Comparison of ENCODE assay signal across 8 mouse cellular contexts in the genomic region with DNA sequence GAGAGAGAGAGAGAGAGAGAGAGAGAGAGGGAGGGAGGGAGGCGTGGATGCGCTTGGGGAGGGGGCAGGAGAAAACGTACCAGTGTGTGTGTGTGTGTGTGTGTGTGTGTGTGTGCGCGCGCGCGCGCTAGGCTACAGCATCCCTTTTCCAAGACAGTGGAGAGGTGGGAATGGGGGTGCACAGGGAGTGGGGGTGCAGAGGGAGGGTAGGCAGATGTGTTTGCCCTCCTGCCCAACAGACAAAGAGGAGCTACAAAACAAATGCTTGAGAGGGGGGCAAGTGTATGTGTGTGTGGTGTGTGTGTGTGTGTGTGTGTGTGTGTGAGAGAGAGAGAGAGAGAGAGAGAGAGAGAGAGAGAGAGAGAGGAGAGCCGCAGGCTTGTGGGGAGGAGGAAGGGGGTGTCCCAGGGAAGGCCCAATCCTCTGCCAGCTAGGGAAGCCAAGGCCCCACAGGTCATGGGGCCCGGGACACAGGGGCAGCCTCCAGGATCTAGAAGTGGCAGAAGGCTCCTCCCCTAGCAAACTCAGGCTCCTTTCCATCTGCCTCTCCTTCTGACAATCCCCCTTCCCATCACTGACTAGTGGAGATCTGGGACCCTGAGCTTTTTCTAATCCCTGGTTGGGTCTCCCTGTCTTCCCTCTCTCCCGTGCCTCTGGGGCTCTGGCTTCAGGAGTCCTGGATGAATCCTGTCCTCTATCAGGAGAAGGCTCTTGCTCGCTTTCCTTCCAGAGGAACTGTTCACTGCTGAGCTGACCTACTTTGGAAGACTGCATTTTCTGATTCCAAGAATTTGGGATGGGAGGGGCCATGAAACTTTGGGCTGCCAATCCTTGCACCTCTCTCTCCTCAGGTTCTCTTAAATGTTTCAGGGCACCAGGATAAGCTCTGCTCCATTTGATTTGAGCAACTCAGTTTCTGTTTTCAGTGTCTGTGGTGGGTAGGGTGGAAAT. TPM values are rescaled to one million over a fixed set of nuclear protein-coding genes. Genes with fewer than 3 reads are reported as not detected.
DNase-seq lines count a peak whose midpoint lies in the region; ATAC-seq lines count a peak whose summit lies in the region.

No protein-coding gene starts in this region.

- H3K4me2 ChIP-seq in embryonic facial prominence, embryonic 14.5 days (ENCODE audit: low read depth, low read length): peak overlapping the region; percentile 84
- H3K4me2 ChIP-seq in lung, embryonic 16.5 days (ENCODE audit: low read depth, low read length): peak overlapping the region; percentile 93

- peaks cover 58% of the 10 kb centered on the region for H3K27me3 ChIP-seq in megakaryocyte, embryonic 14.5 days (replicated peaks)
- H3K27me3 ChIP-seq in embryonic facial prominence, embryonic 14.5 days (replicated peaks; ENCODE audit: control insufficient read depth, insufficient read depth, low read length): no peaks in the 10 kb centered on the region
- H3K27me3 ChIP-seq in lung, embryonic 16.5 days (ENCODE audit: control insufficient read depth, insufficient read depth, low read depth, low read length): no peaks in the 10 kb centered on the region

- ATAC-seq in megakaryocyte, adult 5-6 weeks (ENCODE audit: poor library complexity, severe bottlenecking): no peak
- peak; percentile 67; the same call in 1 of the 2 replicates for ATAC-seq in embryonic facial prominence, embryonic 14.5 days (ENCODE audit: low read depth)
- ATAC-seq in lung, embryonic 16.5 days (ENCODE audit: low read depth): peak; percentile 58

- no peaks in the 10 kb centered on the region for H3K36me3 ChIP-seq in megakaryocyte, embryonic 14.5 days (replicated peaks; ENCODE audit: low read length)
- H3K36me3 ChIP-seq in embryonic facial prominence, embryonic 14.5 days (ENCODE audit: control insufficient read depth, insufficient read depth, low read length): no peaks in the 10 kb centered on the region
- H3K36me3 ChIP-seq in lung, embryonic 16.5 days (ENCODE audit: control insufficient read depth, insufficient read depth, low read length): no peaks in the 10 kb centered on the region

- intact Hi-C loops in heart, postnatal 14 days (cut with DNase I): no loop called here

- H3K27ac ChIP-seq in embryonic facial prominence, embryonic 14.5 days (replicated peaks; ENCODE audit: low read depth, low read length): peak overlapping the region; percentile 67
- H3K27ac ChIP-seq in lung, embryonic 16.5 days (ENCODE audit: low read length): no peak overlapping the region

- WGBS in embryonic facial prominence, embryonic 14.5 days: 4% methylated on average over 11 of the region's 13 CpGs
- WGBS in lung, embryonic 16.5 days: 2% methylated on average over 7 of the region's 13 CpGs

- no peaks in the 10 kb centered on the region for H3K9me3 ChIP-seq in megakaryocyte, embryonic 14.5 days
- no peaks in the 10 kb centered on the region for H3K9me3 ChIP-seq in embryonic facial prominence, embryonic 14.5 days (ENCODE audit: control insufficient read depth, low read length)
- no peaks in the 10 kb centered on the region for H3K9me3 ChIP-seq in lung, embryonic 16.5 days (ENCODE audit: control insufficient read depth, low read length)

- peak; percentile 76 for DNase-seq in embryonic facial prominence, embryonic 14.5 days (ENCODE audit: low spot score)
- DNase-seq in heart, postnatal 14 days: peak; percentile 22 to 34
- peak; percentile 27 to 75 for DNase-seq in kidney, postnatal 25 days
- DNase-seq in right cerebral cortex, postnatal 10 days (ENCODE audit: low spot score in 2 of 2): peak; percentile 84 to 85
- DNase-seq in spleen, adult 12 weeks (ENCODE audit: low spot score): no peak

- peak overlapping the region; percentile 72 for H3K9ac ChIP-seq in embryonic facial prominence, embryonic 14.5 days (ENCODE audit: low read depth, low read length)
- peak overlapping the region; percentile 48; the same call in 1 of the 2 replicates for H3K9ac ChIP-seq in lung, embryonic 16.5 days (ENCODE audit: low read length)

- peaks cover 24% of the 10 kb centered on the region for H3K4me1 ChIP-seq in megakaryocyte, embryonic 14.5 days
- peaks cover 21% of the 10 kb centered on the region for H3K4me1 ChIP-seq in embryonic facial prominence, embryonic 14.5 days (ENCODE audit: control insufficient read depth, insufficient read depth, low read length)
- peaks cover 10% of the 10 kb centered on the region for H3K4me1 ChIP-seq in lung, embryonic 16.5 days (replicated peaks; ENCODE audit: control insufficient read depth, insufficient read depth, low read length)

- H3K4me3 ChIP-seq in megakaryocyte, embryonic 14.5 days (replicated peaks): peak overlapping the region; percentile 82
- peak overlapping the region; percentile 55 for H3K4me3 ChIP-seq in embryonic facial prominence, embryonic 14.5 days (ENCODE audit: low read depth, low read length)
- H3K4me3 ChIP-seq in lung, embryonic 16.5 days (ENCODE audit: low read length): peak overlapping the region; percentile 58

RNA-seq across cellular contexts. Expression of a gene that starts 0.6 kb away (rescaled TPM):
- 0.37 TPM in 1 of 2 replicates, not detected in the other for polyA plus RNA-seq in megakaryocyte, embryonic 14.5 days (2012; ENCODE audit: insufficient read depth, low replicate concordance)
- total RNA-seq in megakaryocyte, adult 5-6 weeks (2015): 0.14 TPM in 1 of 2 replicates, not detected in the other
- not detected in 2 replicates for total RNA-seq in megakaryocyte, adult 5-6 weeks (2017)
- polyA plus RNA-seq in embryonic facial prominence, embryonic 14.5 days (2014; fragmentation: Nextera tagmentation; extraction: Ambion mirVana): 2.2 and 4.0 TPM in 2 replicates
- 1 to 10 TPM; 1.3 to 1.5 TPM for total RNA-seq in heart, postnatal 14 days (2021)
- polyA plus RNA-seq in lung, embryonic 16.5 days (2015; fragmentation: Nextera tagmentation; extraction: Ambion mirVana): 1.4 and 1.6 TPM in 2 replicates

RNA-seq across cellular contexts. Expression of a gene that starts 19.9 kb away (rescaled TPM):
- polyA plus RNA-seq in megakaryocyte, embryonic 14.5 days (2012; ENCODE audit: insufficient read depth, low replicate concordance): 3,363 and 5,964 TPM in 2 replicates
- total RNA-seq in megakaryocyte, adult 5-6 weeks (2015): 1,237 and 1,288 TPM in 2 replicates
- 518 and 577 TPM in 2 replicates for total RNA-seq in megakaryocyte, adult 5-6 weeks (2017)
- polyA plus RNA-seq in embryonic facial prominence, embryonic 14.5 days (2014; fragmentation: Nextera tagmentation; extraction: Ambion mirVana): 1,114 and 1,162 TPM in 2 replicates
- total RNA-seq in heart, postnatal 14 days (2021): 100 to 1,000 TPM; 264 to 297 TPM
- 720 and 793 TPM in 2 replicates for polyA plus RNA-seq in lung, embryonic 16.5 days (2015; fragmentation: Nextera tagmentation; extraction: Ambion mirVana)

RNA-seq across cellular contexts. Expression of a gene that starts 27.5 kb away (rescaled TPM):
- 0.36 TPM in 1 of 2 replicates, not detected in the other for polyA plus RNA-seq in megakaryocyte, embryonic 14.5 days (2012; ENCODE audit: insufficient read depth, low replicate concordance)
- 1.4 and 1.5 TPM in 2 replicates for total RNA-seq in megakaryocyte, adult 5-6 weeks (2015)
- total RNA-seq in megakaryocyte, adult 5-6 weeks (2017): 3.9 and 4.7 TPM in 2 replicates
- polyA plus RNA-seq in embryonic facial prominence, embryonic 14.5 days (2014; fragmentation: Nextera tagmentation; extraction: Ambion mirVana): 11.1 and 14.4 TPM in 2 replicates
- total RNA-seq in heart, postnatal 14 days (2021): 10 to 100 TPM; 17.3 to 17.4 TPM
- 13.0 and 14.6 TPM in 2 replicates for polyA plus RNA-seq in lung, embryonic 16.5 days (2015; fragmentation: Nextera tagmentation; extraction: Ambion mirVana)

RNA-seq across cellular contexts. Expression of a gene that starts 49.6 kb away (rescaled TPM):
- polyA plus RNA-seq in megakaryocyte, embryonic 14.5 days (2012; ENCODE audit: insufficient read depth, low replicate concordance): 3.1 and 11.0 TPM in 2 replicates
- 62.8 and 64.7 TPM in 2 replicates for total RNA-seq in megakaryocyte, adult 5-6 weeks (2015)
- 77.1 and 84.0 TPM in 2 replicates for total RNA-seq in megakaryocyte, adult 5-6 weeks (2017)
- polyA plus RNA-seq in embryonic facial prominence, embryonic 14.5 days (2014; fragmentation: Nextera tagmentation; extraction: Ambion mirVana): 74.7 and 75.4 TPM in 2 replicates
- total RNA-seq in heart, postnatal 14 days (2021): 10 to 100 TPM; 66.5 to 71.8 TPM
- 87.9 and 90.6 TPM in 2 replicates for polyA plus RNA-seq in lung, embryonic 16.5 days (2015; fragmentation: Nextera tagmentation; extraction: Ambion mirVana)

RNA-seq across cellular contexts. Expression of a gene that starts 57.0 kb away (rescaled TPM):
- polyA plus RNA-seq in megakaryocyte, embryonic 14.5 days (2012; ENCODE audit: insufficient read depth, low replicate concordance): 0.08 TPM in 1 of 2 replicates, not detected in the other
- 2.5 and 2.8 TPM in 2 replicates for total RNA-seq in megakaryocyte, adult 5-6 weeks (2015)
- total RNA-seq in megakaryocyte, adult 5-6 weeks (2017): 1.5 and 2.1 TPM in 2 replicates
- polyA plus RNA-seq in embryonic facial prominence, embryonic 14.5 days (2014; fragmentation: Nextera tagmentation; extraction: Ambion mirVana): 22.5 and 22.7 TPM in 2 replicates
- 1 to 10 TPM; 6.8 to 7.8 TPM for total RNA-seq in heart, postnatal 14 days (2021)
- polyA plus RNA-seq in lung, embryonic 16.5 days (2015; fragmentation: Nextera tagmentation; extraction: Ambion mirVana): 26.9 and 27.6 TPM in 2 replicates
